Mouse (Mus musculus): Measurements from ENCODE around the gene Tfb1m. TPM values are rescaled to one million over a fixed set of nuclear protein-coding genes. Genes with fewer than 3 reads are reported as not detected.

Gene Tfb1m
- polyA plus RNA-seq, 1 experiment from 2014 or later: 21.4 TPM

Other genes with a start within 250 kb of the Tfb1m start
- gene Tiam2, start 231.2 kb downstream of the Tfb1m start, polyA plus RNA-seq (2014; fragmentation: Nextera tagmentation; extraction: Ambion mirVana): 8.3 and 8.4 TPM in 2 replicates
- gene Cldn20, start 25.2 kb downstream of the Tfb1m start, polyA plus RNA-seq (2014; fragmentation: Nextera tagmentation; extraction: Ambion mirVana): 0.48 TPM in 1 of 2 replicates, not detected in the other
- gene Nox3, start 138.5 kb upstream of the Tfb1m start, polyA plus RNA-seq (2014; fragmentation: Nextera tagmentation; extraction: Ambion mirVana): not detected in 2 replicates

Measured in limb, embryonic 11.5 days (tissue).